18 mouse cellular contexts compared by ENCODE assay signal in genomic region chr5:123427556-123427955, GRCm38 (mm10). TPM values are rescaled to one million over a fixed set of nuclear protein-coding genes. Genes with fewer than 3 reads are reported as not detected.
DNase-seq lines count a peak whose midpoint lies in the region; ATAC-seq and TF ChIP-seq lines count a peak whose summit lies in the region.
"Had no signal": no experiment of that assay in that cellular context is flagged by ENCODE, and none has a peak within 500 bp of the region (broad histone marks: within the 10 kb centered on the region; RNA-seq: fewer than 3 reads in every experiment).

No protein-coding gene starts in this region.

- H3K9ac ChIP-seq in liver, adult 2 months (ENCODE audit: low read depth, low read length) = no peak overlapping the region
- no peak overlapping the region for H3K9ac ChIP-seq in liver, embryonic 11.5 days (ENCODE audit: low read depth, low read length)
- no peak overlapping the region for H3K9ac ChIP-seq in MEL (ENCODE audit: control insufficient read depth, low read depth, low read length, poor library complexity, severe bottlenecking)
- H3K9ac ChIP-seq: embryonic facial prominence, embryonic 13.5 days; forebrain, embryonic 15.5 days; hindbrain, embryonic 13.5 days had no signal

- no peak for TF ChIP-seq CTCF in liver, adult 2 months (IDR thresholded peaks at IDR 0.05; ENCODE audit: low read depth, low read length)
- no peak for TF ChIP-seq CTCF in MEL (IDR thresholded peaks at IDR 0.05 in 2 of 3, conservative IDR thresholded peaks at IDR 0.05 in 1 of 3; ENCODE audit: control insufficient read depth in 1 of 3, insufficient read depth in 1 of 3, low read depth in 2 of 3, low read length in 3 of 3, poor library complexity in 1 of 3, severe bottlenecking in 1 of 3)
- no peak for TF ChIP-seq CTCF in embryonic fibroblast, embryonic 13.5 days (IDR thresholded peaks at IDR 0.05; ENCODE audit: borderline replicate concordance, insufficient read depth, low read length)

- TF ChIP-seq POLR2A in liver, adult 2 months (IDR thresholded peaks at IDR 0.05; ENCODE audit: extremely low read depth, insufficient read depth, low read length) = no peak
- no peak for TF ChIP-seq POLR2A in MEL (IDR thresholded peaks at IDR 0.05; ENCODE audit: control insufficient read depth in 1 of 2, insufficient read depth in 1 of 2, low read depth in 1 of 2, low read length in 2 of 2, poor library complexity in 1 of 2)
- no peak for TF ChIP-seq POLR2A in embryonic fibroblast, embryonic 13.5 days (IDR thresholded peaks at IDR 0.05; ENCODE audit: low read depth, low read length)

- H3K4me1 ChIP-seq in liver, adult 2 months (ENCODE audit: control insufficient read depth, insufficient read depth, low read length) = no peaks in the 10 kb centered on the region; the same call in none of the 2 replicates
- no peaks in the 10 kb centered on the region; the same call in 1 of the 2 replicates for H3K4me1 ChIP-seq in liver, embryonic 11.5 days (replicated peaks; ENCODE audit: control insufficient read depth, insufficient read depth, low read length)
- no peaks in the 10 kb centered on the region for H3K4me1 ChIP-seq in MEL (ENCODE audit: control insufficient read depth in 1 of 2, insufficient read depth in 2 of 2, low read length in 2 of 2)
- peaks cover 4% of the 10 kb centered on the region for H3K4me1 ChIP-seq in embryonic fibroblast, embryonic 13.5 days (ENCODE audit: control insufficient read depth, insufficient read depth, low read length)

- H3K36me3 ChIP-seq in liver, adult 2 months (ENCODE audit: control insufficient read depth, insufficient read depth, low read length) = no peaks in the 10 kb centered on the region
- H3K36me3 ChIP-seq in liver, embryonic 11.5 days (ENCODE audit: control insufficient read depth, insufficient read depth, low read length) = no peaks in the 10 kb centered on the region
- H3K36me3 ChIP-seq in MEL (ENCODE audit: control insufficient read depth in 1 of 2, insufficient read depth in 2 of 2, low read length in 2 of 2) = no peaks in the 10 kb centered on the region; a peak in 3 of 4 replicates
- H3K36me3 ChIP-seq: forebrain, embryonic 15.5 days had no signal

- intact Hi-C loops in left cerebral cortex, postnatal 4 days (cut with DNase I) = no loop called here

- no peak overlapping the region for H3K27ac ChIP-seq in liver, adult 2 months (replicated peaks; ENCODE audit: insufficient read depth, low read depth, low read length)
- no peak overlapping the region for H3K27ac ChIP-seq in liver, embryonic 11.5 days (ENCODE audit: low read depth, low read length)
- no peak overlapping the region for H3K27ac ChIP-seq in MEL (ENCODE audit: control insufficient read depth, low read depth, low read length)
- peak overlapping the region; percentile 30; the same call in 1 of the 2 replicates for H3K27ac ChIP-seq in embryonic fibroblast, embryonic 13.5 days (ENCODE audit: insufficient read depth, low read length)
- H3K27ac ChIP-seq: embryonic facial prominence, embryonic 13.5 days; forebrain, embryonic 15.5 days; hindbrain, embryonic 13.5 days; hindbrain, postnatal 0 days had no signal

- 0 out of 2 replicates have a peak, but pooled peaks cover 4% of the 10 kb centered on the region for H3K9me3 ChIP-seq in liver, embryonic 11.5 days (ENCODE audit: control insufficient read depth, low read length)
- H3K9me3 ChIP-seq in MEL (replicated peaks; ENCODE audit: insufficient read depth, low read length) = no peaks in the 10 kb centered on the region
- H3K9me3 ChIP-seq: embryonic facial prominence, embryonic 13.5 days; forebrain, embryonic 15.5 days had no signal

- peak; percentile 28 for DNase-seq in liver, adult 2 months (ENCODE audit: extremely low read depth, low read depth, low spot score)
- no peak for DNase-seq in liver, embryonic 11.5 days (ENCODE audit: low spot score)
- DNase-seq in MEL (ENCODE audit: low read depth, low spot score) = peak; percentile 30
- no peak for DNase-seq in frontal cortex, postnatal 25 days (ENCODE audit: low spot score in 2 of 2)
- DNase-seq in left cerebral cortex, postnatal 4 days = no peak
- DNase-seq: adrenal gland, postnatal 10 days; cerebellum, adult 11-12 months; cerebellum, adult 9-10 months; cerebellum, postnatal 25 days; gastrocnemius, postnatal 25 days; heart, adult 11 months; heart, postnatal 10 days had no signal

- H3K4me2 ChIP-seq in liver, embryonic 11.5 days = no peak overlapping the region
- H3K4me2 ChIP-seq: embryonic facial prominence, embryonic 13.5 days; forebrain, embryonic 15.5 days; hindbrain, embryonic 13.5 days had no signal

- no peak for ATAC-seq in liver, embryonic 11.5 days (replicated peaks; ENCODE audit: low FRiP score)
- ATAC-seq in megakaryocyte progenitor cell, adult 5-6 weeks (replicated peaks; ENCODE audit: poor library complexity) = peak; percentile 89
- ATAC-seq: forebrain, embryonic 15.5 days; hindbrain, postnatal 0 days had no signal

- no peak for TF ChIP-seq RAD21 in MEL (IDR thresholded peaks at IDR 0.05; ENCODE audit: low read depth, low read length)

- WGBS in liver, adult 2 months = 91% methylated on average over 1 of the region's 1 CpGs
- 61% methylated on average over 1 of the region's 1 CpGs for WGBS in liver, embryonic 11.5 days

- H3K27me3 ChIP-seq in liver, adult 2 months (ENCODE audit: control insufficient read depth, insufficient read depth, low read length) = no peaks in the 10 kb centered on the region
- no peaks in the 10 kb centered on the region for H3K27me3 ChIP-seq in liver, embryonic 11.5 days (replicated peaks; ENCODE audit: control insufficient read depth, insufficient read depth, low read length)
- H3K27me3 ChIP-seq in MEL (ENCODE audit: control insufficient read depth in 1 of 2, insufficient read depth in 2 of 2, low read length in 2 of 2) = no peaks in the 10 kb centered on the region
- H3K27me3 ChIP-seq: embryonic facial prominence, embryonic 13.5 days; forebrain, embryonic 15.5 days; hindbrain, embryonic 13.5 days had no signal

- TF ChIP-seq EP300 in MEL (IDR thresholded peaks at IDR 0.05; ENCODE audit: low read depth in 1 of 2, low read length in 2 of 2) = no peak

- no peak overlapping the region for H3K4me3 ChIP-seq in liver, adult 2 months (ENCODE audit: insufficient read depth, low read depth, low read length)
- H3K4me3 ChIP-seq in liver, embryonic 11.5 days (ENCODE audit: low read depth, low read length) = no peak overlapping the region
- no peak overlapping the region for H3K4me3 ChIP-seq in MEL (ENCODE audit: control insufficient read depth in 1 of 2, insufficient read depth in 1 of 2, low read depth in 2 of 2, low read length in 2 of 2)
- no peak overlapping the region for H3K4me3 ChIP-seq in embryonic fibroblast, embryonic 13.5 days (ENCODE audit: insufficient read depth, low read length)
- H3K4me3 ChIP-seq: embryonic facial prominence, embryonic 13.5 days; forebrain, embryonic 15.5 days; hindbrain, embryonic 13.5 days had no signal

- peaks cover 4% of the 10 kb centered on the region; the same call in 1 of the 2 replicates for H3K79me2 ChIP-seq in liver, adult 2 months (ENCODE audit: control insufficient read depth, insufficient read depth, low read length)
- H3K79me2 ChIP-seq in MEL (ENCODE audit: control insufficient read depth, insufficient read depth, low read length, poor library complexity) = peaks cover 9% of the 10 kb centered on the region; the same call in 1 of the 2 replicates

TF ChIP-seq in MEL, 35 proteins besides CTCF, POLR2A, EP300 and RAD21:
- TF ChIP-seq UBTF (IDR thresholded peaks at IDR 0.05; ENCODE audit: borderline replicate concordance, insufficient read depth, low read depth, low read length) (no peak), MAX (IDR thresholded peaks at IDR 0.05; ENCODE audit: low read length) (no peak), SIN3A (IDR thresholded peaks at IDR 0.05; ENCODE audit: low read length) (no peak), SMC3 (IDR thresholded peaks at IDR 0.05; ENCODE audit: low read depth, low read length) (no peak), POLR2AphosphoS5 (IDR thresholded peaks at IDR 0.05; ENCODE audit: borderline replicate concordance, low read depth, low read length) (no peak), GATA1 (IDR thresholded peaks at IDR 0.05; ENCODE audit: low read depth, low read length) (no peak), CHD1 (IDR thresholded peaks at IDR 0.05; ENCODE audit: low read depth, low read length) (no peak), ELF1 (IDR thresholded peaks at IDR 0.05; ENCODE audit: low read depth, low read length) (no peak), RCOR1 (IDR thresholded peaks at IDR 0.05; ENCODE audit: low read depth, low read length) (no peak), ZNF384 (IDR thresholded peaks at IDR 0.05; ENCODE audit: low read depth, low read length) (no peak), BHLHE40 (IDR thresholded peaks at IDR 0.05; ENCODE audit: borderline replicate concordance, low read depth, low read length) (no peak), ZMIZ1 (IDR thresholded peaks at IDR 0.05; ENCODE audit: low read depth, low read length) (no peak), MAZ (IDR thresholded peaks at IDR 0.05; ENCODE audit: low read depth, low read length) (no peak), USF2 (IDR thresholded peaks at IDR 0.05; ENCODE audit: borderline replicate concordance in 1 of 2, insufficient read depth in 1 of 2, low read depth in 1 of 2, low read length in 2 of 2) (no peak), ZC3H11A (IDR thresholded peaks at IDR 0.05; ENCODE audit: low read depth, low read length) (no peak), ETS1 (IDR thresholded peaks at IDR 0.05; ENCODE audit: low read depth, low read length) (no peak)

RNA-seq across cellular contexts. Expression of gene Mlxip, which starts 33.0 kb away (rescaled TPM):
- 2.0 and 2.7 TPM in 2 replicates for total RNA-seq in liver, adult 2 months (2014; rRNA removed)
- polyA plus RNA-seq in liver, adult 2 months (2012; rRNA removed) = 3.6 and 5.1 TPM in 2 replicates
- polyA plus RNA-seq in liver, embryonic 11.5 days (2014; fragmentation: Nextera tagmentation; extraction: Ambion mirVana) = 13.7 and 14.0 TPM in 2 replicates
- 5.2 and 5.7 TPM in 2 replicates for total RNA-seq in MEL (2012; rRNA removed)
- polyA plus RNA-seq in MEL (2012; ENCODE audit: insufficient read depth in 1 of 2, insufficient read length in 2 of 2, low read depth in 1 of 2, low replicate concordance in 2 of 2, missing spikeins in 1 of 2) = 10 to 100 TPM in 1 of 2 experiments, not detected in 1; 21.9 TPM
- 22.4 and 24.1 TPM in 2 replicates for polyA plus RNA-seq in embryonic fibroblast, embryonic 13.5 days (2011; ENCODE audit: insufficient read length, low read depth, missing spikeins)
- 32.6 TPM in 2 replicates for total RNA-seq in megakaryocyte progenitor cell, adult 5-6 weeks (2015)
- total RNA-seq in megakaryocyte progenitor cell, adult 5-6 weeks (2017) = 11.0 and 11.3 TPM in 2 replicates
- total RNA-seq in left cerebral cortex, postnatal 4 days (2021) = 10 to 100 TPM; 29.9 to 30.0 TPM

Comparison
In these comparisons a context has a peak if more than half of its experiments do, and no peak if none do; other contexts are left out.
1. DNase-seq: peak in liver, adult 2 months (single experiment) and MEL (single experiment); none in liver, embryonic 11.5 days (single experiment), frontal cortex, postnatal 25 days (0 of 2) and left cerebral cortex, postnatal 4 days (single experiment).